Mouse (Mus musculus) hindbrain, embryonic 12.5 days (tissue): ENCODE results near the gene Atp12a. TPM values are rescaled to one million over a fixed set of nuclear protein-coding genes. Genes with fewer than 3 reads are reported as not detected.

ENCODE experiments used
- ATAC-seq: fragments of 200-750 bp; cut with Nextera tagmentation; 2 replicates; pipeline ENCODE4 v1.8.0; 2017; ENCODE audit warnings: moderate TSS enrichment; ENCODE audit not compliant: low FRiP score
- H3K27ac ChIP-seq: fragments of 300-500 bp; sonication (generic); 2 replicates; pipeline ENCODE4 v1.5.1; 2016; ENCODE audit warnings: mild to moderate bottlenecking
- H3K27me3 ChIP-seq: fragments of 300-500 bp; sonication (generic); 2 replicates; pipeline ENCODE4 v1.6.1; 2016; ENCODE audit warnings: mild to moderate bottlenecking
- H3K36me3 ChIP-seq: fragments of 300-500 bp; sonication (generic); 2 replicates; pipeline ENCODE4 v1.6.1; 2016; ENCODE audit warnings: mild to moderate bottlenecking
- H3K4me1 ChIP-seq: fragments of 300-500 bp; sonication (generic); 2 replicates; pipeline ENCODE4 v1.6.1; 2016
- H3K4me2 ChIP-seq: fragments of 300-500 bp; sonication (generic); replicated peaks from 2 replicates; pipeline ENCODE4 v1.6.1; 2016; ENCODE audit warnings: mild to moderate bottlenecking
- H3K4me3 ChIP-seq: fragments of 300-500 bp; sonication (generic); 2 replicates; pipeline ENCODE4 v1.5.1; 2016; ENCODE audit warnings: mild to moderate bottlenecking
- H3K9ac ChIP-seq: fragments of 300-500 bp; sonication (generic); 2 replicates; pipeline ENCODE4 v1.6.1; 2016; ENCODE audit warnings: mild to moderate bottlenecking, moderate library complexity
- H3K9me3 ChIP-seq: fragments of 300-500 bp; sonication (generic); replicated peaks from 2 replicates; pipeline ENCODE4 v1.6.1; 2016; ENCODE audit warnings: mild to moderate bottlenecking
- WGBS: fragments of 180-500 bp; shearing (Covaris S2); methylation state at CpG from one replicate; pipeline ENCODE4 v1.1.7; 2016; 5-methylcytosine and 5-hydroxymethylcytosine counted together
- polyA plus RNA-seq: library from polyadenylated mRNA; unstranded; fragments of >200 nt; fragmentation: Nextera tagmentation; extraction: Ambion mirVana; gene quantifications from 2 replicates; pipeline ENCODE4 v1.2.1, GENCODE M21; 2016

Gene Atp12a
- not detected in 2 replicates for polyA plus RNA-seq

DNA sequence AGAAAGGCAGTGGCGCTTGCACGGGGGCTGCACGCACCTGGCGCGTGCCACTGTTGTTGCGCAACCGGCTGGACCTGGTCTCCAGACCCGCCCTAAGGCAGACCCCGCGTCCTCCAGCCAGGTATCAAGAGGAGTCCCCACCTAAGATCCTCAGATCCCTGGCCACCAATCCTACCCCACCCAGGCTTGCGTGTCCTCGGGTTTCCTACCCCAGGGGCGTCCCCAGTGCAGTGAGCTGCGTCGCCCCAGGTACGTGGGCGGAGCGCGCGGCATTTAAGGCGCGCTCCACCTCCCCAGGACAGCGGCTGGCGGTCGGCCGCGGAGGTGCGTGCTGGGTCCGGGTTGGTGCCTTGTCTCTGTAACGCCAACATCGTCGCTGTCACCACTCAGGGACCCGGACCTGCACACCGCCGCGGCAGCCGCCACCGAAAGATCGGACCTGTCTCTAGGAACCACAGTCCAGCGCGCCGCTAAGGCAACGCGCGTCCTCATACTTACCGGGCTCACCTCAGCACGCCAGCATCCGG lies at the start of gene Atp12a:
Gene Atp12a, plus strand, starts transcription at position 358 of the 527 bp plus-strand sequence.
- 1% methylated on average over 48 of the region's 48 CpGs for WGBS

DNA sequence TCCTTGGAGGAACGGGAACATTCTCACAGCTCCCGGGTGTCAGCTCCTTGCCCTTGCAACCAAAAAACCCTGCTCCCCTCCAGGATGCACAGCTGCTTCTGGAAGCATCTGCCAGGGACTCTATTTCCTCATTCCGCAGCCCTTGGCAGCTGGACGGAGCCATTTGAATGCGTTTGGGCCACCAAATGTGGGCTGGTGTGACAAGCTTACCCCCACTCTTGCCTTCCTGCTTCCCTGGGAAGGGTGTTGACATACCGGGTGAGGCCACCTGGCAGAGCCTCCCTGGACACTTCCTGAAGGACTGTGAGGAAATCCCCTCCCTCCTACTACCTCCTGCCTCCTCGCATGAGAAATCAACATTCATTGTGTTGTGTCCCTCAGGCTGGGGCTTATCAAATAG lies 49.3 kb upstream of the Atp12a start:
- WGBS = 52% methylated on average over 7 of the region's 7 CpGs
- no peak overlapping the region for H3K4me2 ChIP-seq
- no peaks in the 10 kb centered on the region for H3K4me1 ChIP-seq

More for the DNA sequence above, at the start of gene Atp12a:
- Histone ChIP-seq H3K9me3 (no peaks in the 10 kb centered on the region), H3K27ac (no peak within 1 kb of the TSS), H3K4me2 (peak within 1 kb of the TSS; percentile 73), H3K4me3 (peak within 1 kb of the TSS; percentile 39), H3K9ac (peak within 1 kb of the TSS; percentile 42; the same call in 1 of the 2 replicates), H3K36me3 (no peaks in the 10 kb centered on the region), H3K4me1 (peaks cover 6% of the 10 kb centered on the region), H3K27me3 (peaks cover 67% of the 10 kb centered on the region)
- no peak; the same call in 1 of the 2 replicates for ATAC-seq

DNA sequence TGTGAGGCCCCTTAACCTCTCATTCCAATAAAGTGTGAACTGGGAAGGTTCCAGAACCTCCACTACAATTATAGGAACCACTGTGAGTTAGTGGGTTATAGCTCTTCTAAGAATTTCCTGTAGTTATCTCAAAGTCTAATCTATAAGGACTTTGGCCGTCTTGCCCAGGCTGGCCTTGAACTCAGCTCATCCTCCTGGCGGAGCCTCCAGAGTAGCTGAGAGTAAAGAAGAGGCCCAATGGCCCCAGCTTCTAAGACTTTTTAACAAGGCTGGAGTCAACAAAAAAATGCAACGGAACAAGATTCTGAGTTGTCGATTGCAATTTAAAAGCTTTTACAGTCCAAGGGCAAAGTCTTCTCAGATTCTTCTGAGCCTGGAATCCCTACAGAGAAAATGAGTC lies 48.5 kb upstream of the Atp12a start:
- no peak overlapping the region for H3K4me2 ChIP-seq
- H3K9ac ChIP-seq = no peak overlapping the region
- no peak overlapping the region for H3K4me3 ChIP-seq
- no peaks in the 10 kb centered on the region for H3K9me3 ChIP-seq
- no peaks in the 10 kb centered on the region for H3K36me3 ChIP-seq
- H3K4me1 ChIP-seq = no peaks in the 10 kb centered on the region
- ATAC-seq = no peak
- no peak overlapping the region for H3K27ac ChIP-seq
- 97% methylated on average over 4 of the region's 4 CpGs for WGBS
- no peaks in the 10 kb centered on the region for H3K27me3 ChIP-seq

More for the DNA sequence above, 49.3 kb upstream of the Atp12a start:
- Histone ChIP-seq H3K9ac (no peak overlapping the region), H3K27me3 (no peaks in the 10 kb centered on the region), H3K9me3 (no peaks in the 10 kb centered on the region), H3K36me3 (no peaks in the 10 kb centered on the region), H3K4me3 (no peak overlapping the region), H3K27ac (no peak overlapping the region)
- no peak for ATAC-seq

DNA sequence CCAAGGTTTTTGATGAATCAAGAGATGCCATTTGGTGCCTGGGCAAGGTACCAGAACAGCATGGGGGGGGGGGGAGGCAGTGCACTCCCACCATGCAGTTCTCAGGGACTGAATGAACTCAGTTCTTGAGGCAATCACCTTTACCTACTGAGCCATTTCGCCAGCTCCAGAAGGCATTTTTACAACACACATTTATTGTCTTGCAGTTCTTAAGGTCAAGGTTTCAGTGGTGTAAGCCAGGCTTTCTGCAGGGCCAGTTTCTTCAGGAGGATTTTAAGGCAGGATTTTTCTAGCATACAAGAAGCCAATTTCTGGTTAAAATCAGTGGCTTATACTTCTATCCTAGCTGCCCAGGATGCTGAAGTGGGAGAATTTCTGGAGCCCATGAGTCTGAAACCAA lies 41.9 kb upstream of the Atp12a start:
- Histone ChIP-seq H3K4me3 (no peak overlapping the region), H3K4me2 (no peak overlapping the region), H3K27me3 (no peaks in the 10 kb centered on the region), H3K4me1 (no peaks in the 10 kb centered on the region), H3K9me3 (no peaks in the 10 kb centered on the region), H3K9ac (no peak overlapping the region), H3K36me3 (no peaks in the 10 kb centered on the region), H3K27ac (no peak overlapping the region)
- no peak for ATAC-seq
- WGBS = 89% methylated on average over 1 of the region's 1 CpGs

DNA sequence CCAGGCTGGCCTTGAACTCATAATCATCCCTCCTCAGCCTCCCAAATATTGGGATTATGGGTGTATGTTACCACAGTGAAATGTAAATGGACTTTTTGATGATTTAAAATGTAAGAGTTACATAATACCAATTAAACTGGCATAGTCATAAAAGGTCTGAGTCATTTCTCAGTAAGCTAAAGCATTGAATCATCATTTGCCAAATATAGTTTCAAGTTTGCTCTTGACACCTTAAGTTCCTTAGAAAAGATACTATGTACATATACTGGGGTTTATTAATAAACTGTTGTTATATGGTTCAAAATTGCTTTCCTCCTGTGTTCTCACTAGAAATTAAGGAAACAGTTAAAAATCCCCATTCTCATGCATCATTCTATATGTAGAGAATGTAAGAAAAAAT lies 39.8 kb upstream of the Atp12a start:
- Histone ChIP-seq H3K4me3 (no peak overlapping the region), H3K9ac (no peak overlapping the region), H3K27ac (no peak overlapping the region), H3K4me1 (no peaks in the 10 kb centered on the region), H3K4me2 (no peak overlapping the region), H3K9me3 (no peaks in the 10 kb centered on the region), H3K27me3 (no peaks in the 10 kb centered on the region), H3K36me3 (no peaks in the 10 kb centered on the region)
- ATAC-seq = no peak

DNA sequence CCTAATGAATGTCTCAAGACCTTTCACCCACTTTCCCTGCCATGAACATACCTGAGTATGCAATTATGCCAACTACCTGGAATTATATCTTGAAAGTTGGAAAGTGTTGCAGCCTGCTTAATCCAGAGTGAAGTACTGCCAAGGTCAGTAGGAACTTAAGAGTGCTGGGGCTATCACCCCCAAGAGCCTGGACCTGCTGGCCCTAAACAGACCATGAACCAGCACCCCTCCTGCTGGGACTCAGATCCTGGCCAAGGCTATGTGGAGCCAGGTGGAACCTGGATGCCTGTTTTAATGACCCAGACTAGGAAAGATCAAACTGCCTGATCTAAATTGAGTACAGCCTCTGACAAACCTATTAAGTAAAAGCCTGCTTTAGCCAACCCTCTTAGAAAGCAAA lies 31.2 kb upstream of the Atp12a start:
- Histone ChIP-seq H3K36me3 (no peaks in the 10 kb centered on the region), H3K4me3 (no peak overlapping the region), H3K27ac (no peak overlapping the region), H3K4me1 (peaks cover 2% of the 10 kb centered on the region; the same call in 1 of the 2 replicates), H3K27me3 (no peaks in the 10 kb centered on the region), H3K4me2 (no peak overlapping the region), H3K9ac (no peak overlapping the region), H3K9me3 (no peaks in the 10 kb centered on the region)
- ATAC-seq = no peak

DNA sequence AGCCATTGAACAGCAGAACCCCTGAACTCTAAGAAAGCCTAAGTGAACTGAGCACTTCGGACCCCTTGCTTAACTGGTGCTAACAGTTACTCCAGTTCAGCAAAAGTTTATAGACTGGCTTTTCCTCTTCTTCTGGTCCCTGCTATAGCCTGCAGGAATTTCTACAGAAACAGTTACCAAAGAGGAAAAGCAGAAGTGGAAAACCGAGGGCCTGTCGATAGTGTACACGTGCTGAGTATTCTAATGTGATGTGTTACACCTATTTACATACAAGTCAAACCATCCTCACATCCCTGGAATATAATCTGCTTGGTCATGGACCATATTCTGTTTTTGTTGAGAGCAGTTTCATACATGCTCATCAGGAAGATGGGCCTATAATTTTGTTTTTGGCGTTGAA lies 30.4 kb upstream of the Atp12a start:
- H3K36me3 ChIP-seq = no peaks in the 10 kb centered on the region
- 95% methylated on average over 5 of the region's 5 CpGs for WGBS
- H3K9ac ChIP-seq = no peak overlapping the region
- H3K9me3 ChIP-seq = no peaks in the 10 kb centered on the region
- no peak overlapping the region for H3K4me3 ChIP-seq
- ATAC-seq = no peak
- no peak overlapping the region for H3K4me2 ChIP-seq
- H3K27me3 ChIP-seq = no peaks in the 10 kb centered on the region
- H3K27ac ChIP-seq = no peak overlapping the region
- H3K4me1 ChIP-seq = peaks cover 2% of the 10 kb centered on the region; the same call in 1 of the 2 replicates

DNA sequence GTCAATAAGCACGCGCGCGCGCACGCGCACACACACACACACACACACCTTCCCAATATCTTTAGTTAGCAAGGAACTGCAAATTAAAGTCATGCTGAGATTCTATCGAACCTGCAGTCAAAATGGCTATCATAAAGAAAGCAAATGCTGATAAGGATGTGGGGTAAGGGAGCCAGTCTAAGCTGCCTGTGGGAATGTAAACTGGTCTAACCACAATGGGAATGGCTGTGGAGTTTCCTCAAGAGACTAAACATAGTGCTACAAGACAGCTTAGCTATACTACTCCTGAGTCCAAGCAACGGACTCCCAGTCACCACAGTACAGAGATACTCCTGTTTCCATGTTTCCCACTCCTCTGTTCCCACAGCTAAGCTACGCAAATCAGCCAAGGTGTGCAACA lies 28.8 kb upstream of the Atp12a start:
- Histone ChIP-seq H3K27ac (no peak overlapping the region), H3K4me2 (no peak overlapping the region), H3K27me3 (no peaks in the 10 kb centered on the region), H3K36me3 (no peaks in the 10 kb centered on the region), H3K4me3 (no peak overlapping the region), H3K9me3 (no peaks in the 10 kb centered on the region), H3K9ac (no peak overlapping the region), H3K4me1 (peaks cover 2% of the 10 kb centered on the region; the same call in 1 of the 2 replicates)
- no peak for ATAC-seq
- WGBS = 94% methylated on average over 10 of the region's 10 CpGs

DNA sequence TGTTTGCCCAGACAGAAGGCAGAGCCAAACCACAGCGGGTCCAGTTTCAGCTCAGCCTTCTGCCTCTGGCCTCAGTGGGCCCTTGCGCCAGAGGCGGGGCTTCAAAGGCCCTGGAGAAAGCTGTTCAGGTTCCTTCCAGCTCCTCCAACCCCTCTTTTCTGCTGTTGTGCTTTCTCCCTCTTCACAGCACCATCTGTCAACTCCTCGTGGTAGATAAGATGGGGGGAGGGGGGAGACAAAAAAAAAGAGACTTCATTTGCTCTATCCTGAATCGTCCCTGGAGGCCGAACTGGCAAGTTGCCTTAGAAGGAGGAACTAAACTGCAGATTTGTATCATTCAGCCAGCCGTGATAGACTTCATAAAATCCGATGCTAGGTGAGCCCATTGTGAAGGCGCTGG lies 27.8 kb upstream of the Atp12a start:
- Histone ChIP-seq H3K4me1 (peaks cover 2% of the 10 kb centered on the region; the same call in 1 of the 2 replicates), H3K4me2 (no peak overlapping the region), H3K27me3 (no peaks in the 10 kb centered on the region), H3K4me3 (no peak overlapping the region), H3K27ac (no peak overlapping the region), H3K36me3 (no peaks in the 10 kb centered on the region), H3K9me3 (no peaks in the 10 kb centered on the region), H3K9ac (no peak overlapping the region)
- 56% methylated on average over 9 of the region's 9 CpGs for WGBS
- no peak for ATAC-seq

DNA sequence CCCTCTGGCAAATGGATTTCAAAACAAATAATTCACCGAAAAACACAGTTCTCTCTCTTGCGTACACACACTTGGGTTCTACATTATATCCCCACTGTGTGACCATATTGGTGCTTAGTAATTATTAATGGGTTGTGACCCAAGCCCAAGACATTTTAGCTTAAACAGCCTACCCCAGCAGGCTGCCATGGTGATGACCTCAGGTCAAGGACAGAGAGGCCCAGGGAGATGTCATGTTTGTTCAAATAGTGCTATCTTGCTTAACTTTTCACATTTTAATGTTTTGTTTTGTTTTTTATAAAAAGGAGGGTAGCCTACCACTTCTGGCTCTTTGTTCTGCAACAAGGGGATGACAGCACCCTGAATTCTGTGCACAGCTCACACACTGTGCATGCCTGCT lies 27.2 kb upstream of the Atp12a start:
- no peak overlapping the region for H3K4me2 ChIP-seq
- H3K27ac ChIP-seq = no peak overlapping the region
- H3K36me3 ChIP-seq = no peaks in the 10 kb centered on the region
- no peak overlapping the region for H3K9ac ChIP-seq
- H3K27me3 ChIP-seq = no peaks in the 10 kb centered on the region
- H3K4me3 ChIP-seq = no peak overlapping the region
- H3K4me1 ChIP-seq = peaks cover 2% of the 10 kb centered on the region; the same call in 1 of the 2 replicates
- 81% methylated on average over 2 of the region's 2 CpGs for WGBS
- ATAC-seq = no peak
- no peaks in the 10 kb centered on the region for H3K9me3 ChIP-seq

DNA sequence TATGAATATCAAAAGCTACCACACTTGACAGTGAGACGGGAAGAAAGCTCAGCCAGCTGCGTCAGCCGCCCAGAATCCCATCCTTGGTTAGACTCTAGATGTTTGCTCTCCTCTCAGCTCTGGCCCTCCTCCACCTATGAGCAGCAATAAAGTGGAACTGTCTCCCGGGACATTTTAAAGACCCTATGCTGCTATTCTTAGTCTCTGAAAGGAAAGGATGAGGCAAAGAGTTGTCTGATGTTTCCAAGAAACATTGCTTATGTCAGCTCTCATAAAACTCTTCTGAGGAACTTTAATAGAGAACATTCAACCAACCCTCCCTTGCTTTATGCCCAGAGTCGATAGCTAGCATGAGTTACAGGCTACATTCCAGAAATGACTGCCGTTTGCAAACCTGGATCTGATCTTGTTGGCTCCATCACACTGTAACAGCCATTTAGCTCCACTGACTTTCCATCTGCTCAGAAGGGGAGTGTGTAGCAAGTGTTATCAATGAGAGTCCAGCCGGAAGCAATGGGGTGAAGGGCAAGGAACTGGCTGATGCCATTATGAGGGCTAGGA lies 25.9 kb upstream of the Atp12a start:
- peaks cover 2% of the 10 kb centered on the region; the same call in 1 of the 2 replicates for H3K4me1 ChIP-seq
- no peaks in the 10 kb centered on the region for H3K9me3 ChIP-seq
- no peaks in the 10 kb centered on the region for H3K36me3 ChIP-seq
- ATAC-seq = no peak
- 80% methylated on average over 7 of the region's 7 CpGs for WGBS
- no peak overlapping the region for H3K9ac ChIP-seq
- H3K27ac ChIP-seq = no peak overlapping the region
- no peaks in the 10 kb centered on the region for H3K27me3 ChIP-seq
- H3K4me2 ChIP-seq = no peak overlapping the region
- no peak overlapping the region for H3K4me3 ChIP-seq

DNA sequence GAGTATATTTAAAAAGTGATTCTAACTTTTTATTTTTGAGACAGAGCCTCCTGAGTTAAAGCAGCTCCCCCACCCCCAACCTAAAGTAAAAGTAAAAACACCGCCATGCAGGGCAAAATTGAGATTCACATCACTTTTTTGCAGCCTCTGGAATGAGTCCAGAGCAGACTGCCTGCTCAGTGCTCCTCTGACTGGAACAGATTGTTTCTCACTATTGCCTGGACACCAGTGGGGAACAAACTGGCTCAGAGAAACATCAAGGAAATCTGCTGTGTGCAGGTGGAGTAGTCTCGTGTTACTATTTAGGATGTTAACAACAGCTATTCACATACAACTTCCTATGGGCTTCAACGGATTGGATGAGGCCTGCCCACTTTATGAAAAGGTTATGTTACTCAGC lies 16.2 kb upstream of the Atp12a start:
- WGBS = 70% methylated on average over 3 of the region's 3 CpGs
- H3K36me3 ChIP-seq = no peaks in the 10 kb centered on the region
- H3K27me3 ChIP-seq = no peaks in the 10 kb centered on the region
- no peak overlapping the region for H3K4me2 ChIP-seq
- no peak for ATAC-seq
- H3K4me3 ChIP-seq = no peak overlapping the region
- H3K4me1 ChIP-seq = no peaks in the 10 kb centered on the region
- H3K9ac ChIP-seq = no peak overlapping the region
- H3K9me3 ChIP-seq = no peaks in the 10 kb centered on the region
- H3K27ac ChIP-seq = no peak overlapping the region

DNA sequence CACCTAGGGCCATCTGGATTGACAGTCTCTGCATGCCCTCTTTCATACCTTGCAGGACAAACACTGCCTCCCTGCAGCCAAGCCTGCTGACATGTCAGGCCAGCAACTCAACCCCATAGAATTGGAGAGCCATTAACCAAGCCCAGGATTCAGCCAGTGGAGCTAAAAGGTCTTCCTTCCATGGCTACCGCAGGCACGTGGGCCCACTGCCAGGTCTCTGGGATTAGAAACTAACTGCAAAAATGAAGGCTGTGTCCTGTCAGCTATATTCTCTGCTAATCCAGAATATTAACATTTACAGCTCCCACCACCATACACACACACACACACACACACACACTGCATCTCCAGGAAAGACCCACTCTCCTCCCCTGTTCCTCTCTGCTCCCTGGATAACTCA lies 15.3 kb upstream of the Atp12a start:
- Histone ChIP-seq H3K27me3 (no peaks in the 10 kb centered on the region), H3K9me3 (no peaks in the 10 kb centered on the region), H3K4me2 (no peak overlapping the region), H3K4me3 (no peak overlapping the region), H3K36me3 (no peaks in the 10 kb centered on the region), H3K27ac (no peak overlapping the region), H3K4me1 (no peaks in the 10 kb centered on the region), H3K9ac (no peak overlapping the region)
- 94% methylated on average over 2 of the region's 2 CpGs for WGBS
- ATAC-seq = no peak
